Mouse (Mus musculus): ENCODE results near the gene Slc25a11.

Slc25a11 gene

GRCm38 (mm10) chr11:70650322-70651175 is 3.3 kb upstream of the Slc25a11 start:
- DNase-seq: no peak

GRCm38 (mm10) chr11:70649185-70649734 is 2.0 kb upstream of the Slc25a11 start:
- DNase-seq: no peak

GRCm38 (mm10) chr11:70648512-70648911 is 1.2 kb upstream of the Slc25a11 start:
- DNase-seq: no peak

- DNase-seq: peak; percentile 43
Measured at GRCm38 (mm10) chr11:70647716-70648420, 589 bp upstream of the Slc25a11 start.

- peak; percentile 67 for DNase-seq
Measured at GRCm38 (mm10) chr11:70646259-70646555, 1.1 kb downstream of the Slc25a11 start.

- no peak for DNase-seq
Measured at GRCm38 (mm10) chr11:70645461-70646258, 1.6 kb downstream of the Slc25a11 start.

- DNase-seq: no peak
Measured at GRCm38 (mm10) chr11:70644564-70645103, 2.6 kb downstream of the Slc25a11 start.

- no peak for DNase-seq
Measured at GRCm38 (mm10) chr11:70643051-70643450, 4.2 kb downstream of the Slc25a11 start.

GRCm38 (mm10) chr11:70641241-70641640 is 6.0 kb downstream of the Slc25a11 start:
- DNase-seq: no peak

GRCm38 (mm10) chr11:70639976-70640375 is 7.3 kb downstream of the Slc25a11 start:
- DNase-seq: no peak

- DNase-seq: no peak
Measured at GRCm38 (mm10) chr11:70638714-70639278, 8.5 kb downstream of the Slc25a11 start, which contains the start of gene Gp1ba. Gene Gp1ba, plus strand, starts transcription at chr11:70639122.

- no peak for DNase-seq
Measured at GRCm38 (mm10) chr11:70638293-70638692, 9.0 kb downstream of the Slc25a11 start.

- DNase-seq: no peak
Measured at GRCm38 (mm10) chr11:70637764-70638163, 9.5 kb downstream of the Slc25a11 start.

- DNase-seq: no peak
Measured at GRCm38 (mm10) chr11:70635601-70636000, 11.7 kb downstream of the Slc25a11 start.

GRCm38 (mm10) chr11:70630129-70630528 is 17.1 kb downstream of the Slc25a11 start:
- DNase-seq: peak; percentile 66

GRCm38 (mm10) chr11:70629557-70629956 is 17.7 kb downstream of the Slc25a11 start:
- no peak for DNase-seq

- no peak for DNase-seq
Measured at GRCm38 (mm10) chr11:70628431-70628830, 18.8 kb downstream of the Slc25a11 start.

- DNase-seq: no peak
Measured at GRCm38 (mm10) chr11:70626877-70627276, 20.4 kb downstream of the Slc25a11 start.

- peak; percentile 53 for DNase-seq
Measured at GRCm38 (mm10) chr11:70625473-70625872, 21.8 kb downstream of the Slc25a11 start.

- DNase-seq: no peak
Measured at GRCm38 (mm10) chr11:70623053-70623742, 24.1 kb downstream of the Slc25a11 start.

- no peak for DNase-seq
Measured at GRCm38 (mm10) chr11:70621972-70622814, 25.1 kb downstream of the Slc25a11 start.
